Mouse (Mus musculus) frontal cortex, adult 2 months (tissue): ENCODE measurements around the gene Gfi1. TPM values are rescaled to one million over a fixed set of nuclear protein-coding genes. Genes with fewer than 3 reads are reported as not detected.

Experiments used
- DNase-seq, 2 experiments: peaks; one replicate each; pipeline ENCODE4 v3.0.0; 2022; ENCODE audit warnings: low spot score in 1 of 2; ENCODE audit errors: extremely low spot score in 1 of 2
- polyA plus RNA-seq: library from polyadenylated mRNA; depleted of rRNA; stranded (reverse); fragments of >200 nt; gene quantifications from 2 replicates; pipeline ENCODE4 v1.2.3, GENCODE M21; 2012; rRNA removed

Gfi1 gene
- polyA plus RNA-seq = 0.10 TPM in 1 of 2 replicates, not detected in the other

DNA sequence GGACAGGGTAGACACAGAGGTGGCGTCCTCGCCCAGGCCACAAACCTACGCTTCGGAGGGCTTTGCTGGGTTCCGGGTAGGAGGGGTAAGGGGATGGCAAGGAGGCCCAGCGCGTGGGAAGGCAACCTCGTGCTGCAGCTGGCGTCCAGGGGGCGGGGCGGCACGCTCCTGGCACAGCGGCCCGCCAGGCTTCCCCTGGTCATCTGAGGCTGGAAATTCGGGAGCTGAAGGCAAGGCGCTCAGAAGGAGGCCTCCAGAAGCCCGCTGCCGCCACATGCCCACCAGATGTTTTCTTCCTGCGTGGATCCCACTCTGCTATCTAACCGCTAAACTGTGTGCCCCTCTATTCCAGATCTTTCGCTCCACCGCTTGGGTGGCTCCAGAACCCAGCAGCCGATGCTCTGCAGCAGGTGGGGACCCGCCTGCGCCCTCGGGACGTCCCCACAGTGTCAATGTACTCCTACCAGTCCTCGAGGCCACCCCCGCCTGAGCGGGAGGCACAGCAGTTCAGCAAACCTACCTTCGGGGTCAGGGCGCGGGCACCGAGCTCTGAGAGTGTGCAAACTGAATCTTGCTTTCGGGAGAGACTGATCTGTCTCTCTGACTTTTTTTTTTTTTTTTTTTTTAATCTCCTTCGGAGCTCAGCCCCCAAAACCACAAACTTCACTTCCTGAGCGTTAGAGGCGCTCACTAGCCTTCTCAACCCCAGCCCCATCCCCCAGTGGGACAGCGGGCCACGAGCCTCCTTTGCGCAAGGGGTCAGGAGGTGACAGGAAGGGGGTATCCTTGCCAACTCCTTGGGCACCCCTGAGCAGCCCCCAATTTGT is at the start of gene Gfi1:
Gene Gfi1 (minus strand): TSS at position 602 of the 827 bp plus-strand sequence.
- DNase-seq = no peak

DNA sequence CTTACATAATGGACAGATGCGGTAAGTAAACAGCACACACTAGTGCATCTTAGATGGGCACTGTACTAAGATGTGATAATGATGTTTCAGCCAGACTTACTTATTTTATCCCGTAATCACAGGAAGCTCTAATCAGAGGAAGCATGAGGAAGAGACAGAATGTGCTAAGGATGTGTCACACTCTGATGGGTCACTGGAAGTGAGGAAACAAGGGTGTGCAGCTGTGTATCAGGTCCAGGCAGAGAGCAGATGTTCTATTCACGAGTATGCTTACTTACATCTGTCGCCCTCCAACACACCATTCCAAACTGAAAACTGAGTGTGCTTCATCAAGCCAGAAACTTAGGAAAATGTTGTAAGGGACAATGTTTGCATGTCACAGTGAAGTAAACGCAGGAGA is 46.2 kb upstream of the Gfi1 start:
- peak in 1 of 2 experiments; percentile 12 for DNase-seq

DNA sequence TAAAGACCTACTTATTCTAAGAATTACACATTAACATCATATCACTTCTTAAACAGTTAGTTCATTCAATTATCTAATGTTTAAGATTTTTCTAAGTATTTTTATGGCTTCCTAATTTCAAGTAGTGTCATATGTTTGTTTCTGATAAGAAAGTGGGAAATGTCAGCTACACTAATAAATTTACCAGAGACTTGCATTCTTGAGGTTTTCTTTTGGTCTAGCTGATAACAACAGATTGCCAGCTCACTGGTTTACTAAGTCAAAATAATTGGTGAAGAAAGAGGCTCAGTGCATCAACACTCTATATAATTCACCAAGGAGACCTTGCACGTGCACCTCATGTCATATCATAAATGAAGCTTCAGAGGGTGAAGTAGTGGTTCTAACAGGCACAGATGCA is 42.4 kb upstream of the Gfi1 start:
- no peak for DNase-seq

DNA sequence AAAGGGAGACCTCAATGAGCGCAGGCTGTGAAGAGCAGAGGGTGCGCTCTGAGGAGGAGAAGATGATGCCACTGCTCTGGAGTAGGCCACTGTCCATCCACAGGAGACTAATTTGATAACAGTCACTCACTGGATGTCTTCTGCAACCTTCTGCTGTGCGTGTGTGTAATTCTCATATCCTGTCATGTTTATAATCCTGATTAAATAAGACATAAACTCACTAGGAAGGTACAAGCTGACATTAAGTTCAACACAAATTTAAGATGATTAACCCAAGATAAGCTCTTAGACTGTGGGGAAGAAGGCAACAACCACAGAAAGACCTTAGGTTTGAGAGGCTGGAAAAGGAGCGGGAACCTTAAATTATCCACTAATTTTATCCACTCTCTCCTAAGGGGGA is 40.1 kb upstream of the Gfi1 start:
- DNase-seq = no peak

- no peak for DNase-seq
These were observed 38.6 kb upstream of the Gfi1 start for GRCm38 (mm10) chr5:107764486-107764885.

- no peak for DNase-seq
These were observed 37.8 kb upstream of the Gfi1 start for GRCm38 (mm10) chr5:107763674-107764073.

- no peak for DNase-seq
These were observed 33.3 kb upstream of the Gfi1 start for GRCm38 (mm10) chr5:107759121-107759520.

- DNase-seq = no peak
These were observed 30.2 kb upstream of the Gfi1 start for GRCm38 (mm10) chr5:107756072-107756471.

DNA sequence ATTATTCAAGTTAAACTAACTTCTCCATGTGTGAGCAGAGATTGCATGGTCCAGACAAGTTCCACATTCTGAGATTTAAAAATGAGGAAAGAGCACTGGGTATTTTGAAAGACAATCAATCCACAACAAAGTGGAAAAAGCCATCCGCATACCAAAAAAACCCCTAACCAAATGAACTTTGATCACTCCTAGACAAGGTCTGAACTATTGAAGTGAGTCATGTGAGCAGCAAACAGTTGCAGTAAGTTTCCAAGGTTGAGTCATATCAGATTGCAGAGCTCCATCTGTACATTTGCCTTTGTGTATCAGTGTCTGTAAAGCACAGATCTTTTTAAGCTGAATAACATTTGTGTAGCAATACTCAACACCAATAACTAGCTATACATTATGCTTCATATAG is 28.9 kb upstream of the Gfi1 start:
- no peak for DNase-seq

GRCm38 (mm10) chr5:107753656-107754055 is 27.8 kb upstream of the Gfi1 start:
- no peak for DNase-seq

GRCm38 (mm10) chr5:107749229-107749916 is 23.5 kb upstream of the Gfi1 start:
- no peak for DNase-seq

- DNase-seq = no peak
These were observed 13.2 kb upstream of the Gfi1 start for GRCm38 (mm10) chr5:107739023-107739422.

GRCm38 (mm10) chr5:107738296-107738695 is 12.5 kb upstream of the Gfi1 start:
- DNase-seq = no peak

GRCm38 (mm10) chr5:107736171-107736570 is 10.3 kb upstream of the Gfi1 start:
- no peak for DNase-seq

- no peak for DNase-seq
These were observed 6.0 kb upstream of the Gfi1 start for GRCm38 (mm10) chr5:107731844-107732243.

GRCm38 (mm10) chr5:107731408-107731807 is 5.6 kb upstream of the Gfi1 start:
- no peak for DNase-seq

DNA sequence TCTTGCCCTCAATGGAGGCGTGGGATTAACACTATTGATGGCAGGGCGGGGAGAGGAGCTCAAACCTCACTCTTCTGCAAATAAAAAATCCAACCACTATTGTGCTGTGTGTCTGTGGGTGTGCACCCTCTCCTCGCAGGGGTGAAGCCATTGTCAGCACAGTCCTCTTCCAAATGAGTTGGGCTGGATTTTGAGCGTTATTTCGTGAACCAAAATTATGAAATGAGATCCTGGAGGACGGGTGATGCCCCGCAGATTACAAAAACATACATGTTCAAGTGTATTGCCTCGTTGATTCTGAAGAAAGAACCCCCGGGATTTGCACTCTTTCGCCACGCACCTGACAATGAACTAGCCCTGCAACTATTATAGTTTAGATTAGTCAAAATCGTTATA is 1.2 kb upstream of the Gfi1 start:
- no peak for DNase-seq

- DNase-seq = no peak
These were observed 608 bp upstream of the Gfi1 start for GRCm38 (mm10) chr5:107726281-107727006.

GRCm38 (mm10) chr5:107724661-107725434 is 988 bp downstream of the Gfi1 start:
- DNase-seq = no peak
